Mouse (Mus musculus) 3134 (cell line): ENCODE results near the gene Otx2.

Source experiments
- DNase-seq: peaks from one replicate; pipeline ENCODE4 v3.0.0-alpha.2; 2011; ENCODE audit warnings: low spot score; ENCODE audit not compliant: insufficient read length; ENCODE audit errors: extremely low read depth

Otx2 gene

GRCm38 (mm10) chr14:48669541-48670257, 3.9 kb downstream of the Otx2 start:
- no peak for DNase-seq

- no peak for DNase-seq
Observed at GRCm38 (mm10) chr14:48668761-48669303, 4.8 kb downstream of the Otx2 start.

GRCm38 (mm10) chr14:48668051-48668481, 5.6 kb downstream of the Otx2 start:
- no peak for DNase-seq

- no peak for DNase-seq
Observed at GRCm38 (mm10) chr14:48667396-48667795, 6.2 kb downstream of the Otx2 start.

GRCm38 (mm10) chr14:48666771-48667170, 6.8 kb downstream of the Otx2 start:
- DNase-seq = no peak

- no peak for DNase-seq
Observed at GRCm38 (mm10) chr14:48665816-48666661, 7.6 kb downstream of the Otx2 start.

- DNase-seq = no peak
Observed at GRCm38 (mm10) chr14:48664841-48665815, 8.5 kb downstream of the Otx2 start.

- no peak for DNase-seq
Observed at GRCm38 (mm10) chr14:48664001-48664810, 9.4 kb downstream of the Otx2 start.

- DNase-seq = no peak
Observed at GRCm38 (mm10) chr14:48663531-48663930, 10.1 kb downstream of the Otx2 start.

- no peak for DNase-seq
Observed at GRCm38 (mm10) chr14:48662568-48663236, 10.9 kb downstream of the Otx2 start.

- DNase-seq = no peak
Observed at GRCm38 (mm10) chr14:48661646-48662567, 11.7 kb downstream of the Otx2 start.

- no peak for DNase-seq
Observed at GRCm38 (mm10) chr14:48661151-48661550, 12.5 kb downstream of the Otx2 start.

GRCm38 (mm10) chr14:48660593-48660992, 13.0 kb downstream of the Otx2 start:
- no peak for DNase-seq

- DNase-seq = no peak
Observed at GRCm38 (mm10) chr14:48659661-48660060, 14.0 kb downstream of the Otx2 start.

- DNase-seq = no peak
Observed at GRCm38 (mm10) chr14:48657241-48657640, 16.4 kb downstream of the Otx2 start.

- no peak for DNase-seq
Observed at GRCm38 (mm10) chr14:48656711-48657110, 16.9 kb downstream of the Otx2 start.

- DNase-seq = no peak
Observed at GRCm38 (mm10) chr14:48655792-48656550, 17.6 kb downstream of the Otx2 start.
